Mouse (Mus musculus): ENCODE results near the gene Inca1. TPM values are rescaled to one million over a fixed set of nuclear protein-coding genes. Genes with fewer than 3 reads are reported as not detected.

Gene Inca1
- polyA plus RNA-seq, 1 experiment from 2014 or later = 2.2 TPM

- WGBS (ENCODE audit: insufficient replicate concordance) = 81% methylated on average over 6 of the region's 6 CpGs
- H3K36me3 ChIP-seq (ENCODE audit: control insufficient read depth, insufficient read depth, low read length) = peaks cover 38% of the 10 kb centered on the region
- H3K27me3 ChIP-seq (ENCODE audit: control insufficient read depth, insufficient read depth, low read length) = no peaks in the 10 kb centered on the region
- no peak for ATAC-seq (replicated peaks; ENCODE audit: insufficient number of reproducible peaks, low FRiP score, low TSS enrichment)
- H3K4me3 ChIP-seq (ENCODE audit: low read depth, low read length) = no peak overlapping the region
- H3K4me2 ChIP-seq = no peak overlapping the region
- H3K9me3 ChIP-seq (replicated peaks; ENCODE audit: control insufficient read depth, low read length) = no peaks in the 10 kb centered on the region
- no peak overlapping the region for H3K27ac ChIP-seq (ENCODE audit: low read depth, low read length)
- no peaks in the 10 kb centered on the region for H3K4me1 ChIP-seq (ENCODE audit: control insufficient read depth, insufficient read depth, low read length)
- no peak overlapping the region for H3K9ac ChIP-seq (ENCODE audit: low read depth, low read length)
Observed at GRCm38 (mm10) chr11:70713222-70713621, 13.3 kb upstream of the Inca1 start.

DNA sequence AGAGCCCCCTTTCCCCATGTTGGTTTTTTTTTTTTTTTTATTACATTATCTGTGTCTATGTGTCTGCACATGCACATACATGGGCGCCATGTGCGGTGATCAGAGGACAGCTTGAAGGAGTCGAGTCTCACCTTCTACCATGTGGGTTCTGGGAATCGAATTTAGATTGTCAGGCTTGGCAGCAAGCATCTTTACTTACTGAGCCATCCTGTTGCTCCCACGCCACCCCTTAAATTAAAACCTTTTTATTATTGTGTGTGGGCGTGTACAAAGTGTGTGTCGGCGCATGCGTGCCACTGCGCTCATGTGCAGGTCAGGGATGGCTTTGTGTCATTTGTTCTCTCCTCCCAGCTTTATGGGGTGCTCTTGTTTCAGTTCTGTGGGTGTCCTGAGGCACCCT, 11.1 kb upstream of the Inca1 start:
- Histone ChIP-seq H3K4me3 (ENCODE audit: low read depth, low read length) (no peak overlapping the region), H3K36me3 (ENCODE audit: control insufficient read depth, insufficient read depth, low read length) (peaks cover 40% of the 10 kb centered on the region)
- WGBS (ENCODE audit: insufficient replicate concordance) = 88% methylated on average over 10 of the region's 10 CpGs

DNA sequence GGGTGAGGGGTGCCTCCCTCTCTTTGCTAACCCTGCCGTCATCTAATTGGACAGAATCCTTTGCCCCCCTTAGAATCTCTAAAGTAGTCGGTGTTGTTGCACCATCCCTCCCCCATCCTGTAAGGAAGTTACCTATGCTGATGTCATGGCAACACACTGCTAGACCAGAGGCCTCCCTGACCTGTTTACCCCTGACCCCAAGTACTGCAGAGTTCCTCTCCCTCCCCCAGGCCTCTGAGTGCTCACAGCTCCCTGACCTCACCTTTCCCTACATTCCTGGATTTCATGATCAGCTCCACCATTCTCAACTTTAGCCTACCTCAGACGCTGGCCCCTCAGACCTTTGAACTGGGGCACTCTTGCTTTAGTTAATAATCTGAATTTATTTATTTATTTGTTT, 6.2 kb upstream of the Inca1 start:
- WGBS (ENCODE audit: insufficient replicate concordance) = 77% methylated on average over 3 of the region's 3 CpGs
- Histone ChIP-seq H3K9me3 (replicated peaks; ENCODE audit: control insufficient read depth, low read length) (no peaks in the 10 kb centered on the region), H3K27me3 (ENCODE audit: control insufficient read depth, insufficient read depth, low read length) (no peaks in the 10 kb centered on the region), H3K36me3 (ENCODE audit: control insufficient read depth, insufficient read depth, low read length) (peaks cover 49% of the 10 kb centered on the region), H3K4me2 (no peak overlapping the region), H3K27ac (ENCODE audit: low read depth, low read length) (no peak overlapping the region), H3K9ac (ENCODE audit: low read depth, low read length) (no peak overlapping the region), H3K4me3 (ENCODE audit: low read depth, low read length) (no peak overlapping the region), H3K4me1 (ENCODE audit: control insufficient read depth, insufficient read depth, low read length) (peaks cover 17% of the 10 kb centered on the region)
- ATAC-seq (replicated peaks; ENCODE audit: insufficient number of reproducible peaks, low FRiP score, low TSS enrichment) = no peak

More for the DNA sequence above, 11.1 kb upstream of the Inca1 start:
- Histone ChIP-seq H3K9me3 (replicated peaks; ENCODE audit: control insufficient read depth, low read length) (no peaks in the 10 kb centered on the region), H3K9ac (ENCODE audit: low read depth, low read length) (no peak overlapping the region), H3K27ac (ENCODE audit: low read depth, low read length) (no peak overlapping the region), H3K27me3 (ENCODE audit: control insufficient read depth, insufficient read depth, low read length) (no peaks in the 10 kb centered on the region), H3K4me2 (no peak overlapping the region), H3K4me1 (ENCODE audit: control insufficient read depth, insufficient read depth, low read length) (no peaks in the 10 kb centered on the region)
- no peak for ATAC-seq (replicated peaks; ENCODE audit: insufficient number of reproducible peaks, low FRiP score, low TSS enrichment)

DNA sequence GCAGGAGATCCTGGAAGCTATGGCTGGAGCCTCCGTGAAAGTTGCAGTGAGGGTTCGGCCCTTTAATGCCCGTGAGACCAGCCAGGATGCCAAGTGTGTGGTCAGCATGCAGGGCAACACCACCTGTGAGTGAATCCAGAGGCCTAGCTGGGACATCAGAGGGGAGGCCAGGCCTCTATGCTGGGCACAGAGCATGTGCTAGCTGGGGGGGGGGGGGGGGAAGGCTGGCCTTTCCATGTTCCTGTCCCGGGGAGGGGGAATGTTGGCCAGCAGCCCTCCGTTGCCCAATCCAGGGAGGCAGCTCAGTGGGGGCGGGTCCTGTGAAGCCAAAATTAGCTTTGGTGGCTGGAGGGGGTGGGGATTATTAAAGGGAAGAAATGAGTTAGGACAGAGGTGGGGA, 2.8 kb upstream of the Inca1 start:
- Histone ChIP-seq H3K4me2 (peak overlapping the region; percentile 92), H3K4me3 (ENCODE audit: low read depth, low read length) (no peak overlapping the region), H3K27ac (ENCODE audit: low read depth, low read length) (peak overlapping the region; percentile 94), H3K27me3 (ENCODE audit: control insufficient read depth, insufficient read depth, low read length) (no peaks in the 10 kb centered on the region), H3K36me3 (ENCODE audit: control insufficient read depth, insufficient read depth, low read length) (peaks cover 25% of the 10 kb centered on the region), H3K9me3 (replicated peaks; ENCODE audit: control insufficient read depth, low read length) (no peaks in the 10 kb centered on the region), H3K9ac (ENCODE audit: low read depth, low read length) (peak overlapping the region; percentile 95), H3K4me1 (ENCODE audit: control insufficient read depth, insufficient read depth, low read length) (peaks cover 20% of the 10 kb centered on the region)
- ATAC-seq (replicated peaks; ENCODE audit: insufficient number of reproducible peaks, low FRiP score, low TSS enrichment) = no peak
- WGBS (ENCODE audit: insufficient replicate concordance) = 57% methylated on average over 6 of the region's 6 CpGs

DNA sequence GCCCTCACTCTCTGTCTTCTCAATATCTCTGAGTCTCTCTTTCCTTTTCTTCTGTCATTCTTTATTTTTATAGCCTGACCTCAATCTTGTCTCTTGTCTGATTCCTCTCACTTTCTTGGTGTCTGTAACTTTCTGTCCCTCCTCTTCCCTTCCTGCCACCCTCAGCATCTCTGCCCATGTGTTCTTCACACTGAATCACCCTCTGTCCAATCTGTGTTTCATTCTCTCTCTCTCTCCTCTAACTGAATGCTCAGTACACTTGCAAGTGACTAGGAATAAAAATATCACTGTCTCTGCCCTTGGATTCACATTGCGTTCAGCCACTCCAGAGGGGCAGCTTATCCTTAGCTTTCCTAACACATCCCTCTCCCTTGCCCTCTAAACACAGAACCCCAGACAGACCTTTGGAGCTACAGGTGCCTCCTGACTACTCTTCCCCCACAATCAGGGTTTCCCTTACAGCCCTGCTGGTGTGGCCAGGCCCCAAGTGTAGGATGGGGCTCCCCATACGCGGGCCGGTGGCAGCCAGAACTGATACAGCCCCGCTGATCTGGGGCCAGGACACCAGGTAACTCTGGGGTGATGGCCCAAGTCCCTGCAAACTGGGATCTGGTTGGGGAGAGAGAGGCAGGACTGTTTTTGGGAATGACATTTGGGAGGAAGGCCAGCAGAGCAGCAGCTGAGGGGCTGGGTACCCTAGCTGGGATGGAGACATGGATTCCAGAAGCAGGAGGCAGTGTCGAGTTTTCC, 2.2 kb upstream of the Inca1 start:
- Histone ChIP-seq H3K4me2 (peak overlapping the region; percentile 92), H3K4me3 (ENCODE audit: low read depth, low read length) (peak overlapping the region; percentile 92), H3K27ac (ENCODE audit: low read depth, low read length) (peak overlapping the region; percentile 94), H3K27me3 (ENCODE audit: control insufficient read depth, insufficient read depth, low read length) (no peaks in the 10 kb centered on the region), H3K9ac (ENCODE audit: low read depth, low read length) (peak overlapping the region; percentile 95), H3K9me3 (replicated peaks; ENCODE audit: control insufficient read depth, low read length) (no peaks in the 10 kb centered on the region), H3K36me3 (ENCODE audit: control insufficient read depth, insufficient read depth, low read length) (peaks cover 21% of the 10 kb centered on the region), H3K4me1 (ENCODE audit: control insufficient read depth, insufficient read depth, low read length) (peaks cover 20% of the 10 kb centered on the region)
- no peak for ATAC-seq (replicated peaks; ENCODE audit: insufficient number of reproducible peaks, low FRiP score, low TSS enrichment)
- 64% methylated on average over 6 of the region's 6 CpGs for WGBS (ENCODE audit: insufficient replicate concordance)

DNA sequence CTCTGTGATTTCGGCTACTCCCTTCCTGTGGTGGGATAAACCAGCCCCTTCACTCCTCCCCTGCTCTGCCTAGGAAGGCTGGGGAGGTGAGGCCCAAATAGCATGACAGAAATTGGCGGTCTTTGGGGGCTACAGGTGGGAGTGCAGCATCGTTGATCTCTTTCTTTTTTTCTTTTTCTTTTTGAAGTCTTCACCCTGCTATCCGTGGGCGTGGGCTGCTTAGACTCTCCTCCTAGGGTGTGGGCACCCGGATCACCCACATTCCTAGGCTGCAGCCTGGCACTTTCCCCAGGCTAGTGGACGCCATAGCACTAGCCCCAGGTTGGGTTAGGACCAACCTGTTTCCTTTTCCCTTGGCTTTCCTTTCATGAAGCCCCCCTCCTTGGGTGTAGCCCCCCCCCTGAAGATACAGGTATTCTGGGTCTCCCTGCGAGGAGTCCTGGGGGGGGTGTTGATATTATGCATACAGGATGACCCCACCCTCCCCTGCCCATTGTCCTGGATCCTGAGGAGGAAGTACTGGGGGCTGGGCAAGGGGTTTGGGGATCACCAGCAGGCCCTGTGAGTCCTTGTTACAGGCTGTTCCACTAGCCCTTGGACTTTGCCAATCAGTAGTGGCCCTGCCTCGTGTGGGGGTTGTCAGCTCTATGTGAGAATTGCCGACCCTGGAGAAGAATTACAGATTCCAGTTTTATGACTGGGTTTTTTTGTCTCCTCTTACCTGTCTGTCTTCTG, 1.4 kb upstream of the Inca1 start:
- WGBS (ENCODE audit: insufficient replicate concordance) = 11% methylated on average over 10 of the region's 10 CpGs
- Histone ChIP-seq H3K27ac (ENCODE audit: low read depth, low read length) (peak overlapping the region; percentile 94), H3K36me3 (ENCODE audit: control insufficient read depth, insufficient read depth, low read length) (peaks cover 21% of the 10 kb centered on the region), H3K4me2 (peak overlapping the region; percentile 92), H3K4me3 (ENCODE audit: low read depth, low read length) (peak overlapping the region; percentile 92), H3K4me1 (ENCODE audit: control insufficient read depth, insufficient read depth, low read length) (peaks cover 20% of the 10 kb centered on the region), H3K27me3 (ENCODE audit: control insufficient read depth, insufficient read depth, low read length) (no peaks in the 10 kb centered on the region), H3K9me3 (replicated peaks; ENCODE audit: control insufficient read depth, low read length) (no peaks in the 10 kb centered on the region), H3K9ac (ENCODE audit: low read depth, low read length) (peak overlapping the region; percentile 95)
- no peak for ATAC-seq (replicated peaks; ENCODE audit: insufficient number of reproducible peaks, low FRiP score, low TSS enrichment)

DNA sequence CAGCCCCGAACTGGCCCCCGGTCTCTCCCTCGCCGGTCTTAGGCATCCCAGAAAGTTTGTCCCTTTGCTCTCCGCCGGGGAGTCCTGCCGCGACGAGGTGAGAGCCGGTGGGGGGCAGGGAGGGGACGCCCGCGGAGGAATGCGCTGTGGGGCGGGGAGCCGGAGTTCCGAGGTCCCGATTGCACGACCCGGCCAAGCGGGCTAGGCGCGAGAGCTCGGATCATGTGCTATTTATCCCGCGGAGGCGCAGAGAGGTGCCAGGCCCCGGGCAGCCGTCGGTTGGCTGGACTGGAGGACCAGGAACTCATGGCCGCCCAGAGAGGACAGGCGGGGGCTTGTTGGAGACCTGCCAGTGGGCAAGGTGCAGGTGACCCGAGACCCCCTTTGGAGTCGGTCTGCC, 658 bp upstream of the Inca1 start:
- peak overlapping the region; percentile 95 for H3K9ac ChIP-seq (ENCODE audit: low read depth, low read length)
- H3K36me3 ChIP-seq (ENCODE audit: control insufficient read depth, insufficient read depth, low read length) = peaks cover 18% of the 10 kb centered on the region
- peak overlapping the region; percentile 92 for H3K4me3 ChIP-seq (ENCODE audit: low read depth, low read length)
- H3K4me1 ChIP-seq (ENCODE audit: control insufficient read depth, insufficient read depth, low read length) = peaks cover 20% of the 10 kb centered on the region
- H3K27me3 ChIP-seq (ENCODE audit: control insufficient read depth, insufficient read depth, low read length) = no peaks in the 10 kb centered on the region
- H3K9me3 ChIP-seq (replicated peaks; ENCODE audit: control insufficient read depth, low read length) = no peaks in the 10 kb centered on the region
- WGBS (ENCODE audit: insufficient replicate concordance) = under 1% methylated on average over 34 of the region's 34 CpGs
- peak overlapping the region; percentile 94 for H3K27ac ChIP-seq (ENCODE audit: low read depth, low read length)
- ATAC-seq (replicated peaks; ENCODE audit: insufficient number of reproducible peaks, low FRiP score, low TSS enrichment) = peak; percentile 37
- peak overlapping the region; percentile 92 for H3K4me2 ChIP-seq

GRCm38 (mm10) chr11:70699051-70699450, 904 bp downstream of the Inca1 start:
- Histone ChIP-seq H3K36me3 (ENCODE audit: control insufficient read depth, insufficient read depth, low read length) (peaks cover 5% of the 10 kb centered on the region; the same call in 1 of the 2 replicates), H3K4me1 (ENCODE audit: control insufficient read depth, insufficient read depth, low read length) (peaks cover 20% of the 10 kb centered on the region), H3K27ac (ENCODE audit: low read depth, low read length) (no peak overlapping the region), H3K9me3 (replicated peaks; ENCODE audit: control insufficient read depth, low read length) (no peaks in the 10 kb centered on the region), H3K4me3 (ENCODE audit: low read depth, low read length) (no peak overlapping the region), H3K9ac (ENCODE audit: low read depth, low read length) (no peak overlapping the region), H3K27me3 (ENCODE audit: control insufficient read depth, insufficient read depth, low read length) (no peaks in the 10 kb centered on the region), H3K4me2 (no peak overlapping the region)
- 62% methylated on average over 2 of the region's 2 CpGs for WGBS (ENCODE audit: insufficient replicate concordance)
- no peak for ATAC-seq (replicated peaks; ENCODE audit: insufficient number of reproducible peaks, low FRiP score, low TSS enrichment)

Measured in heart, embryonic 11.5 days (tissue).